Comparison of ENCODE assay signal across 25 mouse cellular contexts in the genomic region with DNA sequence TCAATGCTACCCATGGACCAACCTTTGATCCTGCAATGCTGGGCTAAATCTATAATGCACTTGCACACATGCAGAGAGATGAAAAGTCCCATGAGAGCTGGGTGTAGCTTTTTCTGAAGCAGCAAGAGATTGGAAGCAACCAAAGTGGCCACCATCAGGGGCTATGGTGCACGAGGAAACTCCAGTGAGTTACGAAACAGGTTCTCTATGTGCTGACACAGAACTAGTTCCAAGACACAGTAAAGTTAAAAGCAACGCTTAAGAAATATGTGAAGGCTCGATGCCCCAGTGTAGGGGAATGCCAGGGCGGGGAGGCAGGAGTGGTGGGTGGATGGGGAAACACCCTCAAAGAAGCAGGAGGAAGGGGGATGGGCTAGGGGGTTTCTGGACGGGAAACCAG. TPM values are rescaled to one million over a fixed set of nuclear protein-coding genes. Genes with fewer than 3 reads are reported as not detected.
DNase-seq lines count a peak whose midpoint lies in the region.
"Had no signal": no experiment of that assay in that cellular context is flagged by ENCODE, and none has a peak within 500 bp of the region (broad histone marks: within the 10 kb centered on the region; RNA-seq: fewer than 3 reads in every experiment).

No protein-coding gene starts in this region.

- H3K4me3 ChIP-seq in heart, embryonic 10.5 days, result no peak overlapping the region
- H3K4me3 ChIP-seq: embryonic facial prominence, embryonic 13.5 days; embryonic facial prominence, embryonic 15.5 days; erythroblast, embryonic 14.5 days; forebrain, embryonic 10.5 days; forebrain, embryonic 12.5 days had no signal

- H3K27me3 ChIP-seq in heart, embryonic 10.5 days (ENCODE audit: insufficient read depth, poor library complexity, severe bottlenecking), result no peaks in the 10 kb centered on the region
- H3K27me3 ChIP-seq: CH12.LX; embryonic facial prominence, embryonic 13.5 days; embryonic facial prominence, embryonic 15.5 days; forebrain, embryonic 12.5 days; Patski had no signal

- no peak overlapping the region for H3K27ac ChIP-seq in heart, embryonic 10.5 days
- H3K27ac ChIP-seq: embryonic facial prominence, embryonic 13.5 days; embryonic facial prominence, embryonic 15.5 days; forebrain, embryonic 10.5 days; forebrain, embryonic 12.5 days had no signal

- peak; percentile 70 for DNase-seq in heart, adult 11 months
- DNase-seq in heart, embryonic 10.5 days (ENCODE audit: low spot score), result no peak
- peak; percentile 51 for DNase-seq in adipocyte (ENCODE audit: low spot score)
- peak; percentile 16 for DNase-seq in induced T-regulatory cell, adult 2 months (ENCODE audit: low read depth)
- DNase-seq in left cerebral cortex, postnatal 36 days (ENCODE audit: low spot score in 2 of 2), result no peak
- DNase-seq: adrenal gland, adult 2 months; adrenal gland, postnatal 10 days; adrenal gland, postnatal 25 days; B cell, adult 2 months; cerebellum, adult 11-12 months; cerebellum, adult 2 months; cerebellum, adult 9-10 months; cerebellum, postnatal 14 days; cerebellum, postnatal 36 days; embryo, embryonic 11 days had no signal

- no peaks in the 10 kb centered on the region for H3K9me3 ChIP-seq in heart, embryonic 10.5 days
- H3K9me3 ChIP-seq: embryonic facial prominence, embryonic 13.5 days; embryonic facial prominence, embryonic 15.5 days; forebrain, embryonic 10.5 days; forebrain, embryonic 12.5 days had no signal

- intact Hi-C loops in left cerebral cortex, postnatal 36 days (cut with DNase I), result loop anchor here (10.0 kb wide), 3 partner anchors 476 to 1836 kb away; no protein-coding TSS in a partner anchor

- peaks cover 10% of the 10 kb centered on the region; the same call in 1 of the 2 replicates for H3K4me1 ChIP-seq in heart, embryonic 10.5 days
- H3K4me1 ChIP-seq: embryonic facial prominence, embryonic 13.5 days; embryonic facial prominence, embryonic 15.5 days; forebrain, embryonic 12.5 days had no signal

- 87% methylated on average over 6 of the region's 6 CpGs for WGBS in heart, embryonic 10.5 days

- H3K36me3 ChIP-seq in heart, embryonic 10.5 days, result peaks cover 38% of the 10 kb centered on the region
- H3K36me3 ChIP-seq: G1E had no signal

RNA-seq across cellular contexts. Expression of gene Adamts7, which starts 45.8 kb away (rescaled TPM):
- 5.6 and 7.0 TPM in 2 replicates for polyA plus RNA-seq in heart, embryonic 10.5 days (2016; fragmentation: Nextera tagmentation; extraction: Ambion mirVana)
- total RNA-seq in left cerebral cortex, postnatal 36 days (2021), result under 1 TPM; 0.30 to 0.43 TPM
- total RNA-seq: common myeloid progenitor, adult 5-6 weeks; G1E had no signal
- polyA plus RNA-seq: activated CD4-positive, CD25-positive, alpha-beta regulatory T cell, adult 4 months; G1E had no signal

Comparison
In these comparisons a context has a peak if more than half of its experiments do, and no peak if none do; other contexts are left out.
1. DNase-seq: peak in heart, adult 11 months (single experiment), adipocyte (single experiment) and induced T-regulatory cell, adult 2 months (single experiment); none in heart, embryonic 10.5 days (single experiment) and left cerebral cortex, postnatal 36 days (0 of 2).